Mouse (Mus musculus): ENCODE results near the gene Pitx1. TPM values are rescaled to one million over a fixed set of nuclear protein-coding genes. Genes with fewer than 3 reads are reported as not detected.
A peak's percentile ranks its signal among the peaks of the same experiment; 100 is the strongest.

Gene Pitx1
- polyA plus RNA-seq, 1 experiment from 2014 or later, result 0.42 TPM

DNA sequence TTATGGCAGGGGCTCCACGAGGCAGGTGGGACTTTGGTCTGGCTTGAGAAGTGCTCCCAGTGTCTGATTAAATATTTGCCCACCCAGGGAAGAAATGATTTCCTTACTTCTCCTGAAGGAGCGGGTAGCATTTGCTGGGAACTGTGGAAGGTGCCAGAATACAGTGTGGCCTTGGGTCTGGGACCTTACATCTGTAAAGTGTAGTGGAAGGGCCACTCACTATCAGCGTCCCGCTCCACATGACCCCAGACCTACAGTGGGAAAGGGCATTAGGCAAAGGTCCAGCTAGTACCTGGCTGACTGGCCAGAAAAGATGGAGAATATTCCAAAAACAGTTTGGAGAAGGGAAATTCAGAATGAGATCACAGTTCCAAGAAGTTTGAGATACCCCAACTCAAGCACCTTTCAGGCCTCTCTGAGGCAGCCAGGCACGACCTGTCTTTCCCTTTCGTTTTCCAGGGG lies 8.3 kb downstream of the Pitx1 start:
- ATAC-seq (ENCODE audit: low FRiP score, low TSS enrichment), result no peak
- peaks cover 12% of the 10 kb centered on the region for H3K4me1 ChIP-seq (ENCODE audit: control insufficient read depth, insufficient read depth, low read length)
- H3K9me3 ChIP-seq (ENCODE audit: control insufficient read depth, low read length), result no peaks in the 10 kb centered on the region
- H3K4me3 ChIP-seq (ENCODE audit: low read length), result peak overlapping the region; percentile 12; the same call in 1 of the 2 replicates
- H3K4me2 ChIP-seq (replicated peaks; ENCODE audit: low read depth, low read length), result no peak overlapping the region
- WGBS, result 1% methylated on average over 6 of the region's 6 CpGs
- H3K9ac ChIP-seq (ENCODE audit: low read depth, low read length), result no peak overlapping the region
- H3K27me3 ChIP-seq (ENCODE audit: control insufficient read depth, insufficient read depth, low read length), result peaks cover 89% of the 10 kb centered on the region
- H3K27ac ChIP-seq (ENCODE audit: low read depth, low read length), result no peak overlapping the region
- no peaks in the 10 kb centered on the region for H3K36me3 ChIP-seq (ENCODE audit: control insufficient read depth, insufficient read depth, low read length)

- no peak for ATAC-seq (ENCODE audit: low FRiP score, low TSS enrichment)
- Histone ChIP-seq H3K9ac (ENCODE audit: low read depth, low read length) (no peak overlapping the region), H3K27ac (ENCODE audit: low read depth, low read length) (no peak overlapping the region), H3K27me3 (ENCODE audit: control insufficient read depth, insufficient read depth, low read length) (peaks cover 85% of the 10 kb centered on the region), H3K4me1 (ENCODE audit: control insufficient read depth, insufficient read depth, low read length) (peaks cover 12% of the 10 kb centered on the region), H3K9me3 (ENCODE audit: control insufficient read depth, low read length) (no peaks in the 10 kb centered on the region), H3K4me3 (ENCODE audit: low read length) (no peak overlapping the region), H3K4me2 (replicated peaks; ENCODE audit: low read depth, low read length) (no peak overlapping the region), H3K36me3 (ENCODE audit: control insufficient read depth, insufficient read depth, low read length) (no peaks in the 10 kb centered on the region)
- WGBS, result 5% methylated on average over 13 of the region's 13 CpGs
Observed at GRCm38 (mm10) chr13:55826796-55827678, 9.0 kb downstream of the Pitx1 start.

GRCm38 (mm10) chr13:55826008-55826671 lies 9.9 kb downstream of the Pitx1 start:
- Histone ChIP-seq H3K27ac (ENCODE audit: low read depth, low read length) (no peak overlapping the region), H3K9me3 (ENCODE audit: control insufficient read depth, low read length) (no peaks in the 10 kb centered on the region), H3K27me3 (ENCODE audit: control insufficient read depth, insufficient read depth, low read length) (peaks cover 78% of the 10 kb centered on the region), H3K4me3 (ENCODE audit: low read length) (peak overlapping the region; percentile 14; the same call in 1 of the 2 replicates), H3K9ac (ENCODE audit: low read depth, low read length) (no peak overlapping the region), H3K4me1 (ENCODE audit: control insufficient read depth, insufficient read depth, low read length) (peaks cover 12% of the 10 kb centered on the region), H3K4me2 (replicated peaks; ENCODE audit: low read depth, low read length) (no peak overlapping the region), H3K36me3 (ENCODE audit: control insufficient read depth, insufficient read depth, low read length) (no peaks in the 10 kb centered on the region)
- 2% methylated on average over 56 of the region's 56 CpGs for WGBS
- no peak for ATAC-seq (ENCODE audit: low FRiP score, low TSS enrichment)

DNA sequence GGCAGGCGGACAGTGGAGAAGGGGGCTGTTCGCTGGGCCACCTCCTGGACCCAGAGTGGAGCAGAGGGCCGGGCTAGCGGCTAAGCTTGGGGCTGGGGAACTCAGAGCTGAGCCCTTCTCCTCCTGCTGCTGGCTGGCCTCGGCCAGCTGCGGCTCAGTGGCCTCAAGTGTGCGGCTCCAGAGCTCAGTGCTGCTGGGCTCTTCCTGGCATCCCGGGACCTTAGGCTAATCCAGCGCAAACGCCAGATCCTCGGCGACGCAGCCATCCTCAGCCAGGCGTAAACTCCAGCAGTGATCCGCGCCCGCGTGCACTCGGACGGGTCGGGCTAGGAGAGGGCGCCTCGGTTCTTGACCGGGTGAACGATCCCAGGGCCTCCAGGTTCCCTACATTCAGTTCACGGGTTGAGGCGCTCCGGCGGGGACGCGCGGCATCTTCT lies 10.7 kb downstream of the Pitx1 start:
- Histone ChIP-seq H3K27me3 (ENCODE audit: control insufficient read depth, insufficient read depth, low read length) (peaks cover 73% of the 10 kb centered on the region), H3K4me3 (ENCODE audit: low read length) (peak overlapping the region; percentile 10; the same call in 1 of the 2 replicates), H3K9ac (ENCODE audit: low read depth, low read length) (no peak overlapping the region), H3K36me3 (ENCODE audit: control insufficient read depth, insufficient read depth, low read length) (no peaks in the 10 kb centered on the region), H3K27ac (ENCODE audit: low read depth, low read length) (no peak overlapping the region), H3K4me1 (ENCODE audit: control insufficient read depth, insufficient read depth, low read length) (peaks cover 3% of the 10 kb centered on the region; the same call in 1 of the 2 replicates), H3K9me3 (ENCODE audit: control insufficient read depth, low read length) (no peaks in the 10 kb centered on the region), H3K4me2 (replicated peaks; ENCODE audit: low read depth, low read length) (peak overlapping the region; percentile 17)
- ATAC-seq (ENCODE audit: low FRiP score, low TSS enrichment), result 0 out of 2 replicates have a peak, but pooled peaks have one; percentile 36
- WGBS, result under 1% methylated on average over 29 of the region's 32 CpGs

- Histone ChIP-seq H3K4me3 (ENCODE audit: low read length) (no peak overlapping the region), H3K27ac (ENCODE audit: low read depth, low read length) (no peak overlapping the region), H3K9me3 (ENCODE audit: control insufficient read depth, low read length) (no peaks in the 10 kb centered on the region), H3K36me3 (ENCODE audit: control insufficient read depth, insufficient read depth, low read length) (no peaks in the 10 kb centered on the region), H3K4me2 (replicated peaks; ENCODE audit: low read depth, low read length) (no peak overlapping the region), H3K27me3 (ENCODE audit: control insufficient read depth, insufficient read depth, low read length) (peaks cover 67% of the 10 kb centered on the region), H3K4me1 (ENCODE audit: control insufficient read depth, insufficient read depth, low read length) (peaks cover 3% of the 10 kb centered on the region; the same call in 1 of the 2 replicates), H3K9ac (ENCODE audit: low read depth, low read length) (no peak overlapping the region)
- no peak for ATAC-seq (ENCODE audit: low FRiP score, low TSS enrichment)
- WGBS, result 9% methylated on average over 10 of the region's 10 CpGs
Observed at GRCm38 (mm10) chr13:55824151-55824945, 11.6 kb downstream of the Pitx1 start.

DNA sequence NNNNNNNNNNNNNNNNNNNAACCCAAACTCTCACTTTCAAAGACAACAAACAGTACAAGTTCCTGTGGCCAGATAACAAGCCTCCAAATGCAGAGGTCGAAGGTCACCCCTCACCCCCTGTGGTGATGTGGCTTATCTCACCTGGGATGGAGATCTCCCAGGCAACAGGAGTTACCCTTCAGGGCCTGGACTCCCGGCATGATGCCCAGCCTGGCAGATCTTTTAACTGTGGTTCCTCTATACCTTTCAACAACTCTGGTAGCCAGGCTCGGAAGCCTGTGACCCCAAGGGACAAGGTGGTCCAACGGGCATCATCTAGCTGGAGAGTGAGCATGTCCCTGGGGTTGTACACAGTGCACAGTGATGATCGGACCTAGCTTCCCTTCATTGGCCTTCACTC lies 13.5 kb downstream of the Pitx1 start:
- peaks cover 50% of the 10 kb centered on the region for H3K27me3 ChIP-seq (ENCODE audit: control insufficient read depth, insufficient read depth, low read length)
- no peak overlapping the region for H3K9ac ChIP-seq (ENCODE audit: low read depth, low read length)
- WGBS, result 69% methylated on average over 5 of the region's 5 CpGs
- H3K4me1 ChIP-seq (ENCODE audit: control insufficient read depth, insufficient read depth, low read length), result peaks cover 3% of the 10 kb centered on the region; the same call in 1 of the 2 replicates
- no peak overlapping the region for H3K27ac ChIP-seq (ENCODE audit: low read depth, low read length)
- no peak for ATAC-seq (ENCODE audit: low FRiP score, low TSS enrichment)
- no peaks in the 10 kb centered on the region for H3K36me3 ChIP-seq (ENCODE audit: control insufficient read depth, insufficient read depth, low read length)
- H3K4me2 ChIP-seq (replicated peaks; ENCODE audit: low read depth, low read length), result no peak overlapping the region
- H3K9me3 ChIP-seq (ENCODE audit: control insufficient read depth, low read length), result no peaks in the 10 kb centered on the region
- H3K4me3 ChIP-seq (ENCODE audit: low read length), result no peak overlapping the region

GRCm38 (mm10) chr13:55814834-55815233 lies 21.2 kb downstream of the Pitx1 start:
- ATAC-seq (ENCODE audit: low FRiP score, low TSS enrichment), result no peak
- Histone ChIP-seq H3K9me3 (ENCODE audit: control insufficient read depth, low read length) (no peaks in the 10 kb centered on the region), H3K4me2 (replicated peaks; ENCODE audit: low read depth, low read length) (no peak overlapping the region), H3K4me1 (ENCODE audit: control insufficient read depth, insufficient read depth, low read length) (no peaks in the 10 kb centered on the region), H3K9ac (ENCODE audit: low read depth, low read length) (no peak overlapping the region), H3K36me3 (ENCODE audit: control insufficient read depth, insufficient read depth, low read length) (no peaks in the 10 kb centered on the region), H3K27ac (ENCODE audit: low read depth, low read length) (no peak overlapping the region), H3K4me3 (ENCODE audit: low read length) (no peak overlapping the region), H3K27me3 (ENCODE audit: control insufficient read depth, insufficient read depth, low read length) (no peaks in the 10 kb centered on the region)
- WGBS, result 87% methylated on average over 6 of the region's 6 CpGs

GRCm38 (mm10) chr13:55813490-55814016 lies 22.4 kb downstream of the Pitx1 start:
- no peaks in the 10 kb centered on the region for H3K36me3 ChIP-seq (ENCODE audit: control insufficient read depth, insufficient read depth, low read length)
- H3K4me1 ChIP-seq (ENCODE audit: control insufficient read depth, insufficient read depth, low read length), result no peaks in the 10 kb centered on the region
- ATAC-seq (ENCODE audit: low FRiP score, low TSS enrichment), result no peak
- 56% methylated on average over 5 of the region's 5 CpGs for WGBS
- H3K4me2 ChIP-seq (replicated peaks; ENCODE audit: low read depth, low read length), result no peak overlapping the region
- H3K9me3 ChIP-seq (ENCODE audit: control insufficient read depth, low read length), result no peaks in the 10 kb centered on the region
- H3K27me3 ChIP-seq (ENCODE audit: control insufficient read depth, insufficient read depth, low read length), result no peaks in the 10 kb centered on the region
- H3K4me3 ChIP-seq (ENCODE audit: low read length), result no peak overlapping the region
- H3K9ac ChIP-seq (ENCODE audit: low read depth, low read length), result no peak overlapping the region
- H3K27ac ChIP-seq (ENCODE audit: low read depth, low read length), result no peak overlapping the region

Data from kidney, embryonic 14.5 days (tissue).